Mouse (Mus musculus): ENCODE data around the gene Prr5. TPM values are rescaled to one million over a fixed set of nuclear protein-coding genes. Genes with fewer than 3 reads are reported as not detected.

The Prr5 gene
- total RNA-seq, 2 experiments from 2014 or later = 10.6 to 17.3 TPM

DNA sequence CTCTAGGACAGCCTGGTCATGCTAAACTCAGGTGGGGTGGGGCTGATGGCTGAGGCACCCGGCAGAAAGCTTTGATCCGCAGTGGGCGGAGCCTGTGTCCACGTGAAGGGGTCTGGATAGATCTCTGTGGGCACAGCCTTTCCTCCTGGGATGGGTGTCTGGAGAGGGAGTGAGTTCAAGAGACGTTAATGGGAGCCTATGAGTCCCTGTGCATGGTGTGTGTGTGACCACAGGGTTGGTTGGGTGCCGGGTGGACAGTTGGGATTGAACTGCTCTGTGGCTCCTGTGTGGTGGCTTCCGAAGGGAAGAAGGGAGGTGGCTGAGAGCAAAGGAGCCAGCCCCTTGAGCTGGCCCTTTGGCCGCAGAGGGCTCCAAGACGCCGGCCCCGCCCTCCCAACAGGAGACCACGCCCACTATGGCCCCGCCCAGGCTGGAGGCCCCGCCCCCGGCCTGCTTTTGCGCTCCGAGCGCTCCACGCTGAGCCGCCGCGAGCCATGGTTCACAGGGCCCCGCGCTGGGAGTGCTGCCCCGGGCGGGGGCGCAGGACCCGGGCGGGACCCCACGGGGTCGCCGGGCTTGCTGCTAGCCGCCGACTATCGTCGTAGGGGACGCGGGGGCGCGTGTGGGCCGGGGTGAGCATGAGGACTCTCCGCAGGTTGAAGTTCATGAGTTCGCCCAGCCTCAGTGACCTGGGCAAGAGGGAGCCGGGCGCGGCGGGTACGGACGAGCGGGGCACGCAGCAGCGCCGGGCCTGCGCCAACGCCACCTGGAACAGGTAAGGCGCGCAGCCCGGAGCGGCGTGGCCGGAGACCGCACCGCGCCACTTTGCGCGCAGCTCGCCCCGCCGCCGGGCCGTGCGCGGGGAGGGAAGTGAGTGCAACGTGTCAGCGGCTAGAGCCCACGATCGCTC lies 11.4 kb downstream of the Prr5 start:
- peak in 1 of 2 experiments; percentile 58 for DNase-seq

DNA sequence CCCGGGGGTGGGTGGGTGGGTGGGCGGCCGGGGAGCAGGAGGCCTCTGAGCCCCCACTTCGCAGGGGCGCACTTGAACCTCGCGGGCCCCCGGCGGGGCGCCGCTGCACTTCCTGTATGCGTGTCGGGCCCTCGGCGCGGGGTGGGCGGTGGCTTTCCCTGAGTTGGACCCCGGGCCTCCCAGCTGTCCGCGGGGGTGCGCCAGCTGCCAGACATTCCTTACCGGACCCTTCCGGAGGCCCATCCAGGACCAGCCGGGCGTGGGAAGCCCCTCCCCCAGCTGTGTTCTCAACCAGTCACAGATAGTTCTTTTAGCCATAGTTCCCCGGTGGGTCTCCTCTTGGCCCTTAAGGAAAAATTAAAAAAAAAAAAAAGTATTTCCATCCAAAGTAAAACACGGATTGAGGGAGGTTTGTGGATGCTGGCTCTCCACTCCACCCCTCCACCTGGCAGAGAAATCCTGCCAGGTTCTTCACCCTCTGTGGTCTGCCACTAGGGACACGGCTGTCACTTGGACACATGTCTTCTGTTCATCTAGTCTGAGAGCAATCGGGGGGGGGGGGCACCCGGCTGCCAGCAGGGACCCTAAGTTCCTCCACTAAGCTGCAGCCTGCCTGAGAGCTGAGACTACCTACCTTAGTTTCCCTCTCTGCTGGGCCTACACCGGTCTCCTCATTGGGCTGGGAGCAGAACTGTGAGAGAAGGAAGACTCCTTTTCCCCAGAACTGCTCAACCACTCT lies 12.2 kb downstream of the Prr5 start:
- DNase-seq = no peak

DNA sequence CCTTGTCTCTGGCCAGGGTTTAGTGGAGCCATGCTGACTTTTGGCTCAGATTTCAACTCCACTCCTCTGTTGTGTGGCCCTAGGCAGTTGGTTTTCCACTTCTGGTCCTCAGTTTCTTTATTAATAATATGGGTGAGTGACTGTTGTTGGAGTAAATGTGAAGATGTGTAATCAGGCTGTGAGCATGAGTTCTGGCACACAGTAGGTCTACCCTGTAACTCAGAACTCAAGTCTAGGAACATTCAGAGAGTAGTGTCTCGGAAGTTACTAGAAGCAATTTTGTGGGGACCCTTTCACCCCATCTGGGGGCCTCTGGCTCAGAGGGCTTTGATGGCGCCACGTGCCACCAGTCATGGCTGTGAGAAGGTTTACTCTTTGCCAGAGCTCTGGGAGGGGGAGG lies 12.8 kb downstream of the Prr5 start:
- DNase-seq = no peak

DNA sequence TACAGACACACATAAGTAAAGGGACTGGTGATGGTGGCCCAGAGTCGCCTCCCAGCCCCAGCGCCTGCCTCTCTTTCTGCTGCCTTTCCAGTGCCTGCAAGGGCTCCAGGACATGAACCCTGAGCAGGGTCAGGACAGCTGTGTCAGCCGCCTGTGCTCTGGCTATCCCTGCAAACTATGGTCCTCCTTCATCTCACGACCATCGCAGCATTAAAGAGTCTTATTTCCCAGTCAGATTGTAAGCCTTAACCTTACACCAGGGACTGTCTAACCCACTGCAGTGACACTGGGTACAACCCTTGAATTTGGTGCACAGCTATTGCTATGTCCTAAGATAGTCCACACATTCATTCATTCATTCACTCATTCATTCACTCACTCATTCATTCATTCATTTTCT lies 13.4 kb downstream of the Prr5 start:
- DNase-seq = no peak

DNA sequence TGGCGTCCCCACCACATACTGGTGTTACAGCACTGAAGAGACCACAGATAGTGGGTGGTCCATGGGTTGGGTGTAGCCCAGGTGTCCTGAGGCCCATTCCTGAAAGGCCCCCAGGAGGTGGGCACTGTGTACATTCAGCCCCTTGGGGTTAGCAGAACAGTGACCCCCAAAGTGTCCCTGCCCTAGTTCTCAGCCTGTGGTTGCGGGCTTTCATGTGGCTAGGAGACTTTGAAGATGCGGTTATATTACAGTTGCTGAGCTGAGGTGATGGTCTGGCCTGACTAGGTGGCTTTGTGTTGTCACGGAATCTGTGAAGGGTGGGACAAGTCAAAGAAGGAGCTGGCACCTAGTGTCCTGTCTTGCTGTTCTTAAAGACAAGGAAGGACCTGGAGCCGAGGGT lies 15.1 kb downstream of the Prr5 start:
- no peak for DNase-seq

DNA sequence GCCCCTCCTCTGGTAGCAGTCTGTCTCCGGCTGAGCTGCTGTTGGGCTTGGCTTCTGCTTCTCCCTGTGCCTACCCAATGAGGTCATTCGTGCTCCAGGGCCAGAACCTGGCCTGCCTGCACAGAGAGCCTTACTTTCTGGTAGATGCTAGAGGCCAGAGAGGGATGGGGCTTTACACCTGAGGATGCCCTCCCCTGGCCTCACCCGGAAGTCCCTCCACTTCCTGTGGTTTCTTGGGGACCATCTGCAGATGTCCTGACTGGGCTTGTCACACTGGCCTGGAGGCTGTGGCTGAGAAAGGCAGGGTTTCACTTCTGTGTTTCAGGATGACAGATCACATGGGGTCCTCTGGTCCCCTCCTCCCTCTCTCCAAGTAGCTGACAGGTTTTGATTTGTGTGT lies 16.0 kb downstream of the Prr5 start:
- DNase-seq = no peak

DNA sequence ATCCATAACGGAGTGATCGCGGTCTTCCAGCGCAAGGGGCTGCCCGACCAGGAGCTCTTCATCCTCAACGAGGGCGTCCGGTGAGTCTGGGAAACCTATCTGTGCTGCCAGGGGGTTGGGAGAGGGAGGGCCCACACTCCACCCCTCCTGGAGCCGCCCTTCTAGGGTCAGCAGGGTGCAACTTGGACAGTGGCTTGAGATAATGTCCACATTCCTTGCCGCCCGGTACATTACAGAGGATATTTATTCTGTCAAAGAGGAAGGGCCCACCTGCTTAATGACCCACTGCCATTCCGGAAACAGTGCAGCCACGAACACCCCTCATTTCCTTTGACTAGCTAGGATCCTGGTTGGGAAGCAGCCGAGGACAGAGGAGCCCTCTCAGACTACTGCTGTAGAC lies 18.5 kb downstream of the Prr5 start:
- no peak for DNase-seq

DNA sequence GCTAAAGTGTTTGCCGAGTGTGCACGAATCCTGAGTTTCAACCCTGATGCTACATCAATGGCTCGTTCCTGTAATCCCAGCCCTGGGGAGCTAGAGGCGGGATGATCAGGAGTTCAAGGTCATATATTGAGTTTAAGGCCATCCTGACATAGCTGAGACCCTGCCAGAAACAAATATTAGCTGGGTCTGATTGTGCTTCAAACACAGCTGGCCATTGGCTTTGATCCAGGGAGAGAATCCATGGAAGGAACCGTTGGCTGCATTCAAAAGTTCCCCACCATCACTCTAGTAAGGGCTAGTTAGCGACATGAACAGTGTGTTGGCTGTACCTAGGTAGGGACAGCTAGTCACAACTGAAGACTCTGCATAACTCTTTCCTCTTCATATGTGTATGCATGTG lies 19.9 kb downstream of the Prr5 start:
- DNase-seq = no peak

DNA sequence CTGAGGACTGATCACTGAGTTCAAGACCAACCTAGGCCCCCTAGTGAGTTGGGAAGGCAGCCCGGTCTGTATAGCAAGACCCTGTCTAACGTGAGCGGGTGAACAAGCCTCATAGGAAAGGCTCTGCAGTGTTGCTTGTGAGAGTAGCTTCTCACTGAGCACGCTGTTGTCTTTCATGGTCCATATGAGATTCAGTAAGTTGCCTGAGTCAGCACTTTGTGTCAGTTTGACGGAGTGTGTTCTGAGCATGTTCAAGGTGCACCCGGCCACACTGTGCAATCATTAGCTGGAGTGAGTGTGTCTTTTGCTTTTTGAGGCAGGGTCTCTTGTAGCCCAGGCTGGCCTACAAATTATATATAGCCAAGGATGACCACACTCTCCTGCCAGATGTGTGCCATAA lies 22.1 kb downstream of the Prr5 start:
- no peak for DNase-seq

DNA sequence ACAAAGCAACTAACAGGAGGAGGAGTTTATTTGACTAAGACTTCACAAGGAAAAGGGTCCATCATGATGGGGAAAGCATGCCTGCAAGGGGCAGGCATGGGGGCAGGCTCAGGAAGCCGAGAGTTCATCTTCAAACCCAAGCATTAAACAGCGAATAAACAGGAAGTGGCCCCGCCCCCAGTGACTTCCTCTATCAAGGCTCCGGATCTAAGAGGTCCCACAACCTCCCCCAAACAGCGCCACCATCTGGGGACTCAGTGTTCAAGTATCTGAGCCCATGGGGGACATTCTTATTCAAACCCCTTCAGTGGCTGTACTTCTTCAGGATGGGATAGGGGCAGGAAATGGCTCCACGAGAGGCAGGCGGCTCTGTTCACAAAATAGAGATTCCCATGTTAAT lies 23.2 kb downstream of the Prr5 start:
- DNase-seq = no peak

DNA sequence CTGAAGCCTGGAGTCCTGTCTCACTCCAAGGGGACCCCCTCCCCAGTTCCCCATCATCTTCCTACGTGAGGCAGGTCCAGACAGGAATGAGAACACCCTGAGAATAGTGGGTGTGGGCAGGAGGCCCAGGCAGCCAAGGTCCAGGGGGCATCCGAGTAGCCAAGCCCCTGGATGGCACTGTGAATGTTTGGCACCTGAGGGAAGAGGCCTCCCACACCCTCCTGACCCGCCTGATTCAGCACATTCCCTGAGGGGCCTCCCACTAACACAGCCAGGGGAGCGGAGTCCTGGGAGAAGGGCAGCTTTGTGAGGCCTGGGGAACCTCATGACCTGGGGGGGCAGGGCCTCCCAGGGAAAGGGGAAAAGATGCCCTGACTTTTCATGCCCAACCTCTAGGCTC lies 26.6 kb downstream of the Prr5 start:
- no peak for DNase-seq

DNA sequence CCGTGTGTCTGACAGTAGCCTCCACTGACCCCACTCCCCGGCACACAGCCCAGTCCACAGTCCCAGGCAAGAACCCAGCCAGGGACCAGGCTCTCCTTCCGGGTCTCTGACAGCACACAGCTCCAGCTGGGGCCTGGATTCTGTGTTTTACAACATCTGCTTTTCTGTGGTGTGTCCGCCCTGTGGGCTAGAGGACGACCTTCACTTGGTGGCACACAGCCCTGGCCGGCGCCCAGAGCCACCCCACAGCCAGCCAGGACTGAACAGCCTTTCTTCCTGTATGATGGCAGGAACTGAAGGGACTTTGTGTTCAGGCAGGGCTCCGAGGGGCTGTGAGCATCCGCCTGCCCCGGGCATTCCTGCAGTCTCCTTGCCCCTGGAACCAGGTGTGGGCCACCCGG lies 28.2 kb downstream of the Prr5 start:
- DNase-seq = peak; percentile 49 to 66

DNA sequence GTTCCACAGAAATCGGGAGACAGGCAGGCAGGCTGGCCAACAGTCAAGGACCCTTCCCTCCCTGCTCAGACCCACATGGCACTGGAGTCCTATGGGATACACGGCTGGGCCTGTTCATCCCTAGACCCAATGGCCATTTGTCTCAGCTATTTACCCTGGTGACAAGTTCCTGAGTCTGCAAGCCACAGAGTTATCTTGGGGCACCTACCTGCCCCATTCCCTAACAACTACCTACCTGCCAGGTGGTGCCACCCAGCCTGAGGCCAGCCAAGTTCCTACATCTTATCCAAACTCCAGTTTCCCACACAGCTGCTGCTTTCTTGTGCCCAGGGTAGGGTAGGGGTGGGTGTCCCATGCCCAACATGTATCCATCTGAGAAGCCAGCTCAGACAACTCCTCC lies 28.8 kb downstream of the Prr5 start:
- no peak for DNase-seq

DNA sequence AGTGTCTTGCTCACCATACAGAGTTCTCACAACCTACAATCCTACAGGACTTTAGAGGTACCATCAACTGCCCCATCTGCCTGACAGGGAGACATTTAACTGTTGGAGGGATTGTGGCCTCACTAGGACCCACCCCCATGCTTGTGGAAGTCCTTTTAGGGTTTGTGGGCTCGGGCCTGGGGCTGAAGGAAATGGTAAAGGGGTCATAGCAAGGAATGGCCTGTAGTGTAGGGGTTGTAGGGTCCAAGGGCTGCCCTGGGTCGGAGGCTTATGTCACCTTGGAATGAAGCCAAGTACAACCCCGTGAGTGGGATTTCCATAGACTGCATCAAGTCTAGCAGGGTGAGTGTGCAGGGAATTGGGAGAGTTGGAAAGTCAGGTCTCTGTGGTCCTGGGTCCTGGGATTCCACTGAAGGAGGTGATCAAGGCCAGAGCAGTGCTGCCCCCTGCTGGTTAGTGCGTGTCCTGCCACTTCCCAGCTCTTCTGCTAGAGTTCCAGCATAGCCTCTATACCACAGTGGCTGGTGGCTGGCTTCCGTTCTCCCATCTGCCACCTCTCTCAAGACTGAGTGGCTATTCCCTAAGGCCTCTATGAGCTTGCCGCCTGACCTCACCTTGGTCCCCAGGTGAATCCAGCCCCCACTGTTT lies 30.9 kb downstream of the Prr5 start:
- DNase-seq = no peak

DNA sequence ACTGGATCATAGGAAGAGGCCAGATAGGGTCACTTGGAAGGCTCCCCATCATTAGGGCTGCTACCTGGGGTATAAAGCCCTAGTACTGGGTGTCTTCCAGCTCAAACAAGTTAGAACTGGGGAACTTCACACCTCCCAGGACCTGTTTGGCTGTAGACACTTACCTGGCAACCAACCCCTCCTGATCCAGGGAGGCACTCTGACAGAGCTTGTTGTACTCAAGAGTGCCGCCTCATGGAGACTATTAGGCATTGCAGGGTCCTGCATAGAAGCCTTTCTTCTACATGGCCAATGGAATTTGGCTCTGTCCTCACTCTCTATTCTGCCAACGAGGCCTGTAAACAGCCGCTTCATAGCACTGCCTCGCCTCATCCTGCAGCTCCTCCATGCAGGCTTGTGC lies 32.5 kb downstream of the Prr5 start:
- peak in 1 of 2 experiments; percentile 15 for DNase-seq

DNA sequence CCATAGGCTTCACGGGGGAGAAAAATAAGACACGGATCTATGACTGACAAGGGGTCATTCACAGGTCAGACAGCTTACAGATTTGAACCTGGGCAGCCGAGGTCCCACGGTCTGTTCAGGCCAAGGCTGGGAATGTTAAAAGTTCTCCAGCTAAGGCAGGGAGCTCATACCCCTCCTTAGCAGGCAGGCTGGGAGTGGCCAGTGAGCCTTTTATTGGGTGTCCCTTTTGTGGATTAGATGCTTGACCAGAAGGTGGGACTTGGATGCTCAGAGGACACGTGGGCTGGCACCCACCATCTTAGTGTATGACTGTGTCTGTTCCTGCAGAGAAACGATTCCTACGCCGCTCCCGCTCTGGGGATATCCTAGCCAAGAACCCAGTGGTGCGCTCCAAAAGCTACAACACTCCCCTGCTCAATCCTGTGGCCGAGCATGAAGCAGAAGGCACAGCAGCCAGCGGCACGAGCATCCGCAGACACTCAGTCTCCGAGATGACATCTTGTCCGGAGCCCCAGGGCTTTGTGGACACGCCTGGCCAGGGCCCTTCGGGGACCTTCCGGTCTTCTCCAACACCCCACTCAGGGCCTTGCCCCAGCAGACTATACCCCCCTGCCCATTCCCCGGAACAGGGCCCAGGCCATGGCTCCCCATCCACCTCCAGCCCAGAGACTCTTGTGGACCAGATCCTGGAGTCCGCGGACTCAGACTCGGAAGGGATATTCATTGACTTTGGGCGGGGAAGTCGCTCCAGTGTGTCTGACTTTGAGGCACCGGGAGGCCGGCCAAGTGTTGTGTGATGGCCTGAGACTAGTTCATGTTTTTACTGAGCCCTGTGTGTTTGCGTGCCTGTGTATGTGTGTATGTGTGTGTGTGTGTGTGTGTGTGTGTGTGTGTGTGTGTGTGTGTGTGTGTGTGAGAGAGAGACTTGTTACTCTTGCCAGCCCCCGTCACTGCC lies 33.2 kb downstream of the Prr5 start:
- no peak for DNase-seq

DNA sequence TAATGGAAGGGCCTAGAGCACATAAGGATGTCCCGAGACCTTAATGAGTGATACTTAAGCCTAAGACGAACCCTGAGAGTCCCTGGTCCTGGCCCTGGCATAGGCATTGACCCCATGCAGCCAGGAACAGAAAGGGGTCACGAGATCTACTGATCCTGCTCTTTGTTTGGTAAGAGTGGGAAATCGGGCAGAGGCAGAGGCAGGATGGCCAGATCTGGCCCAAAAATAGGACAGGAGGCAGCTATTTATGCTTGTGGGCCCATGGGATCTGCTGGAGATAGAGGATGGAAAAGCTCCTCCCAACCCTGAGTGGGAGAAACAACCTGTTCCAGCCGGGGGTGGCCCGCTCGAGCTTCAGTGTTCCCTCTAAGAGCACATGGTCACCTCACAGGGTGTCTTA lies 34.6 kb downstream of the Prr5 start:
- DNase-seq = no peak

DNA sequence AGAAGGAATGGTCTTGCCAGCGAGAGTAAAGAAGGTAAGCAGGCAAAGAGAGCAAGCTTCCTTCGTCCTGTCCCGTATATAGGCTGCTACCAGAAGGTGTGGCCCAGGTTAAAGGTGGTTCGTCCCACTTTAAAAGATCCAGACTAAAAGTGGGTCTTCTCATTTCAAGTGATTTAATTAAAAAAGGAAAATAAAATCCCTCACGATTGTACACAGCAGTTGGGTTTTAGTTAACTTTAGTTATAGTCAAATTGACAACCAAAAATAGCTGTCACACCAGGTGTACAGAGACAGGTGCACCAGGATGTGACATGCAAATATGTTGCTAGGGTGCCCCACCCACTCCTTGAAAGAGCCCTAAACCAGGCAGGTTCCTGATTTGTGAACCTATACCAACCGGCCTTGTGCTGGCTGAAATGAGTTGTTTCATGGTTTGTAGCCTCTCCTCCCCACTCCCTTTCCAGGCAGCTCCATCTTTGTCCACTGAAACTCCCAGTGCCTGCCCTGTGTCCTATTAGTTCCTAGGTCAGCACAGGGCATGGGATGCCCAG lies 36.0 kb downstream of the Prr5 start:
- DNase-seq = no peak

DNA sequence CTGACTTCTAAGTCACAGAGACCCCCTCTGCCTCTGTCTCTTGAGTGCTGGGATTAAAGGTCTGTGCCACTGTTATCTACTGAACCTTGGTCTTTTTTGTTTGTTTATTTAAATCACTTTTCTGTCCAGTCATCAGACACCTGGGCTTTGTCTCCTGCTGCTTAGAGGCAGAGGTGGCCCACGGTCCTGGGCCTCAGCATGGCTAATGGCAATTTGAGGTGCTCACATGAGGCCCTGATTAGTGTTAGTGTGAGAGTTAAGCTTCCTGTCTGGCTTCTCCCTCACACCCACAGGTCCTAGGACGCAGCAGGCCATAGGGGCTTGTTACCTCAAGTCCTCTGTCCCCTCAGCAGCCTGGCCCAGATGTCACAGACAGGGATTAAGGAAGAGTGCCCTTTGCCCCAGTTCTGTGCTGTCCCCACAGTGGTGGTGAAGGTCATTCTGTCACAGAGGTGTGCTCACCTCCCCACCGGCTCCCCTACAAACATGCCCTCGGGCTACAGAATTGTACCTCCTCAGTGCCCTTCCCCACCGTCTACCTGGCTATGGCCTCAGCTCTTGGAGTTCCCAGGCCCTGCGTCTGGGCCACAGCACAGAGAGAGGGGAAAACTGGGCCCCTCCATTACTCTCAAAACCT lies 37.7 kb downstream of the Prr5 start:
- DNase-seq = no peak

DNA sequence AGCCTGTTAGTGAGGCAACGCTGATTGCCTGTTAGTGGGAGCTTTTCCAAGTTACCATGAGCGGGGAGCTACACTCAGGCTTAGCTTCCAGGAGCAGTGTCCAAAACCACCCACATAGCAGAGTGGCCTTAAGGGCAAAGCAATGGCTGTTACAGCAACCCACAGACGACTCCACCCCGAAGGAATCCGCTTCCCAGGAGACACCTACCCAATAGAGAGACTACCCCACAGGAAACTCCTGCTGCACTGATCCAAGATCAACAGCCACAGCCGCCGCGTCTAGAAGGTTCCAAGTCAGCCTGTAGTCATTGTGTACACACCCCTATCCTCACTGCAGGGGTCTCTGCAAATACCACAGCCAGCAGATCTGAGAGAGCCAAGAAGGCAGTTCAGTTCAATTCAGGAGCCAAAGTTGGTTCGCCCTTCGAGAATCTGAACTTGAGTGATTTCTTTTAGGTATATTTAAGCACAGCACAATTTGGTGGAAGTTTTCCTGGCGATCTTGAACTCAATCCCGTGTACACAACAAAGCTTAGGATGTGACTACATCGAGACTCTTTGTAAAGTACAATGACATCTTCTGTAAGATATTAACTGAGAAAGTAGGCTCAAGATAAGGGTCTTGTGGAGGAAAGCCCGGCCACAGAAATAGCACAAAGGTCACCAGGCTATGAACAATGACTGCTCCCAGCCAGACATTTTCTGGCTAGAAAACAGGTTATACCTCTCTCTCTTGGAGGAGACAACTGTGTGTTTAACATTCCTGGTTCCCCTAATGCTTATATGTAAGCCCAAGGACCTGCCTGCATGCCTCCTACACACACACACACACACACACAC lies 43.4 kb downstream of the Prr5 start:
- DNase-seq = no peak

Measured in layer of hippocampus, postnatal 36 days (tissue).